Mouse (Mus musculus): Measurements from ENCODE around the gene Arhgap1.
A peak's percentile ranks its signal among the peaks of the same experiment; 100 is the strongest.
"Not testable (repeated sequence)": the region's sequence is repeated elsewhere in the genome, so short reads cannot be mapped to it uniquely, and the experiment has no call there.

Arhgap1 gene

DNA sequence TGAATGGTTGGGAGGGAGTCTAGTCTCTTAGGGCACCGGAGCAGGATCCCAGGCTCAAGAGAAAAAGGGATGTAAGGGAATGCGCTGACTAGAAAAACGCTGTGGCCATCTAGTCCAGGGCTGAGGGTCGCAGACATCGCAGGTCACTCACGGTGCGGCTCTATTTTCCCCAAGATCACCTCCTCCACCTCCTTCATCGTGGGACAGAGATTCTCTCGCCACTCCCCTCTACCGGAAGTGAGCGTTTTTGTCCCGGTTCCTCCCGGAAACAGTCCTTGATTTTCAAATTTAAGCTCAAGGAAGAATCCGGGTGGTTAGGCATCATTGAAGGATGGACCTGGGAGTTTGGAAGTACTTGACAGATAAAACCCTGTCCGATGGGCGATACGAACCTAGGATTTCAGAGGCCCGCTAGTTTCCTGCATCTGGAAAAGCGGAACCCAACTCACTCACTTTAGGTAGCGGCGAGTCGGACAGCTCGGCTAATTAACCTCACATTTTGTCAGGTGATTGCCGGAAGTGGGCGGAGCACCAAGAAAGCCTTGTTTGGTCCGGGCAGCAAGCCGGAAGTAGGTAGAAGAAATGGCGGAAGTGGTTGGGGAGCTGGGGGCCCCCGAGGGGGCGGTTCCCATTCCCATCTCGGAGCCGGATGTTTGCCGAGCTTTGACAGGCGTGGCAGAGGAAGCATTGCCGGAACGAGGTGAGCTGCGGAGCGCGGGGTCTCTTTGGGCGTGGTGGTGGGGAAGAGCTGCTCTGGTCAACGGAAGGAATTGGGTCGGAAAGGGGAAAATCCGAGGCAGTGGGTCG lies at the start of gene Arhgap1, which contains the start of gene Zfp408:
Gene Arhgap1, plus strand, starts transcription at position 308 of the 807 bp plus-strand sequence.
Gene Zfp408, minus strand, starts transcription at position 239 of the 807 bp plus-strand sequence.
- peak; percentile 92 for DNase-seq (ENCODE audit: extremely low read depth, low read depth, low spot score)

- no peak for DNase-seq (ENCODE audit: extremely low read depth, low read depth, low spot score)
These were observed 49.2 kb upstream of the Arhgap1 start for GRCm38 (mm10) chr2:91600475-91600874.

GRCm38 (mm10) chr2:91602389-91602788 lies 47.3 kb upstream of the Arhgap1 start:
- no peak for DNase-seq (ENCODE audit: extremely low read depth, low read depth, low spot score)

DNA sequence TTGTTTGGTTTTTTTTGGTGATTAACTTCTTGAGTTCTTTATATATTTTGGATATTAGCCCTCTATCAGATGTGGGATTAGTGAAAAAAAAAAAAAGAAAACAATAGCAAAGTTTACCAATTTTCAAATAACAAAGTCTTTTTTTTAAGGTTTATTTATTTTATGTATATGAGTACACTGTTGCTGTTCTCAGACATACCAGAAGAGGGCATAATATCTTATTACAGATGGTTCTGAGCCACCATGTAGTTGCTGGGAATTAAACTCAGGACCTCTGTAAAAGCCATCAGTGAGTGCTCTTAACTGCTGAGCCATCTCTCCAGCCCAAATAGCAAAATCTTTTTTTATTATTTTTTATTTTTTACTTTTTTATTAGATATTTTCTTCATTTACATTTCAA lies 40.3 kb upstream of the Arhgap1 start:
- DNase-seq (ENCODE audit: extremely low read depth, low read depth, low spot score) = not testable (repeated sequence)

DNA sequence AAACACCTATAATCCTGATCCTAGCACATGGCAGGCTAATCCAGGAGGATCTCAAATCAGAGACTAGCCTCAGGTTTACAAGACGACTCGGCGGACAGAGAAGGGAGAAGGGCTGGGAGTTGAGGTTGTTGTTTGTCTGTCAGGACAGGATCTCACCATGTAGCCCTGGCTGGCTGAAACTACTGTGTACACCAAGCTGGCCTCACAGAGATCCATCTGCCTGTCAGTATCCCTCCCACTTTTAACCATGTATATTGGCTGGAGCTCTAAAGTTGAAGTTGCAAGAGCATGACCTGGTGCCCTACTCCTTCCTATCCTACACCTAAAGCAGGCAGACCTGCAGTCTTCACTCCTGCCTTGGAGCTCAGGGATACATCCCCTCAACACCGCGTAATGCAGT lies 27.3 kb upstream of the Arhgap1 start:
- DNase-seq (ENCODE audit: extremely low read depth, low read depth, low spot score) = no peak

GRCm38 (mm10) chr2:91623366-91623765 lies 26.3 kb upstream of the Arhgap1 start:
- not testable (repeated sequence) for DNase-seq (ENCODE audit: extremely low read depth, low read depth, low spot score)

DNA sequence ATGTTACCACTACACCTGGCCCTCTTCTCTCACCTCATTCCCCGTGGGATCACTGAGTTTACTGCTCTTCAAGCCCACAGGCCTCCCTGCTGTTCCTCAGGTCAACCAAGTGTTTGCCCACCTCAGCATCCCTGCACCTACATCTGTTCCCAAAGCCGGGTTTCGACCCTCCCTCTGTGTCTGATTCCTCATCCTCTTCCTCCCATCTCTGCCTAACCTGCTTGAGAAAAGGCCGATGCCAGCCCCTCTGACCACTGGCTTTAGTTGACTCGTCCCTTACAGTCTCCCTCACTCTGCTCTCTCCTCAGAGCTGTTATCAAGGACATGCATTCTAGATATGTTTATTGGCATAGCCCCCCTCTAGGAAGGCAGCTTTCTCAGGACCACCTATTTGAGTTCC lies 22.2 kb upstream of the Arhgap1 start:
- DNase-seq (ENCODE audit: extremely low read depth, low read depth, low spot score) = no peak

DNA sequence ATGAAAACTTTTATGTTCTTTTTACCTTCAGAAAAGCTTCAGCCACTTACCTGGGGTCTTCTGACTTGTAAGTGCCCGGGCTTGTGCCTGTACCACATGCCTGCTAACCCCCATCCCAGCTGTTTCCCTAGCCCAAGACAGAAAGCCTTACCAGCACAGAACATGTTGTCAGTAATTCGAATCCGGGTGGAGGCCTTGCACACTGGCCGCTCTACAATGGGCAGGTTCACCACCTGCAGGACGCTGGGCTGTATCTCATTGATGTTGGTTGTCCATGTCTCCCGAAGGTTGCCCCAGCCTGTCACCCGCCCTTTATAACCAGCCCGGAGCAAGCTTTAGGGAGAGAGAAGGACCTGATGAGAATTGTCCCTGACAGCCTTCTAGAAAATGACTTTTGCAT lies 21.5 kb upstream of the Arhgap1 start:
- no peak for DNase-seq (ENCODE audit: extremely low read depth, low read depth, low spot score)

- no peak for DNase-seq (ENCODE audit: extremely low read depth, low read depth, low spot score)
These were observed 20.0 kb upstream of the Arhgap1 start for GRCm38 (mm10) chr2:91629682-91630081.

- DNase-seq (ENCODE audit: extremely low read depth, low read depth, low spot score) = no peak
These were observed 19.3 kb upstream of the Arhgap1 start for GRCm38 (mm10) chr2:91630384-91630783.

GRCm38 (mm10) chr2:91631826-91632225 lies 17.8 kb upstream of the Arhgap1 start:
- no peak for DNase-seq (ENCODE audit: extremely low read depth, low read depth, low spot score)

- no peak for DNase-seq (ENCODE audit: extremely low read depth, low read depth, low spot score)
These were observed 17.3 kb upstream of the Arhgap1 start for GRCm38 (mm10) chr2:91632316-91632715.

DNA sequence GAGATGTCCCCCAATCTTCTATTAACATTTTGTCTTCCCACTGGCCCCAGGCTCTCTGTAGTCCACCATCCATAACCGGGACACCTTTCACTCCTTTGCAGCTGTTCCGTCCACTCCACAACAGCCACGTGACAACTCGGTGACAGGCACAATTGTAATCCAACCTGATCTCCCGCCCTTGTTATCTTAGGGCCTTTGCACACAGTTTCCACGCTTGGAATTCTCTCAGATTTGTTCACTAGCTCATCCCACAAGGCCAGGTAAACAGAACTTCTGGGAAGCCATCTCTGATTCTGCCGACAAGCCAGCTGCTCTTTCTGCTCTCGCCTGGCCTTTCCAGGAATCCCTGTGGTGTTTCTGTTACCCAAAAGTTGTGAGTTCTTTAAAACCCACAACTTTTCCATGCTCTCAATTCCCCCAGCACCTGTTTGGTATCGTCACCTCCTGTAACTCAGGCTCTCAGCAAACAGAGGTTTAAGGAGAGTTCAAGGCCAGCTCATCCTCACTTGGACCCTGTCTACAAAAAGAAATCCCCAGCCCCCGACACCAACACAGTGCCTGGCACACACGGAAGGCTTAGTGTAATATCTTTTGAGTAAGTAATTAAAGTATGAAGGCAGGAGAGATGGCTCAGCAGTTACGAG lies 16.2 kb upstream of the Arhgap1 start:
- DNase-seq (ENCODE audit: extremely low read depth, low read depth, low spot score) = no peak

DNA sequence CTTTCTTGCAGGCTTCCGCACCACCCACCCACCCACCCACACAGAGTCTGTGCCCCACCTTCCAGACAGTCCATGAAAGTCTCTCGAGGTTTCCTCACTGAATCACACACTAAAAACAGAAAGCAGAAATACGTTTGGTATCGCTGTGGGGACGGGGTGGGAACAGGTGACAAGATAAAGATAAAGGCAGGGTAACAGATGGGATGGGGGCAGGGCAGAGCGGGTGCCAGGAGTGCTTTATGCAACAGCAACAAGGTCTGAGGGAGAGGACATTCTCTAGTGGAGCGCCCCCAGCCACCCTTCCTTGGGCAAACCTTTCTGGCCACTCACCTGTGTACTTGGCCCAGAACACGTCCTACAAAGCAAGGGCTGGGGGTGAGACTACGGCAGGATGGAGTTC lies 14.8 kb upstream of the Arhgap1 start:
- DNase-seq (ENCODE audit: extremely low read depth, low read depth, low spot score) = no peak

DNA sequence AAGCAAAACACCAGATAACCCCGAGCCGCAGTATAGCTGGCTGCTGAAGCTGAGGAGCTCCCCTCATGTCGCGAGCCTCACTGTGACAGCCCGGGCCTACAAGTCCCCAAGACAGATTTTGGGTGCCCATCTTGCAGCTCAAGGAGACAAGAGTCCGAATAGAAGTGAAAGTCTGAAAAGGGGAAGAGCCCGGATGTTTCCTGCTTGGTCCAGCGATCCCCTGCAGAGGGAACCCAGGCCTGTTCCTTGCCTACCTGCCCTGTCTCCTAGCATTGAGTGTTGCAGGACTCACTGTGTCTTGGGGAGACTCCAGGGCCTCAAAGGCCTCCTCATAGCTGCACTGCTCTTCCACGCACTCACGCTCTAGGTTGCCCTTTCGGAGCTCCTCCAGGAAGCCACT lies 14.2 kb upstream of the Arhgap1 start:
- no peak for DNase-seq (ENCODE audit: extremely low read depth, low read depth, low spot score)

DNA sequence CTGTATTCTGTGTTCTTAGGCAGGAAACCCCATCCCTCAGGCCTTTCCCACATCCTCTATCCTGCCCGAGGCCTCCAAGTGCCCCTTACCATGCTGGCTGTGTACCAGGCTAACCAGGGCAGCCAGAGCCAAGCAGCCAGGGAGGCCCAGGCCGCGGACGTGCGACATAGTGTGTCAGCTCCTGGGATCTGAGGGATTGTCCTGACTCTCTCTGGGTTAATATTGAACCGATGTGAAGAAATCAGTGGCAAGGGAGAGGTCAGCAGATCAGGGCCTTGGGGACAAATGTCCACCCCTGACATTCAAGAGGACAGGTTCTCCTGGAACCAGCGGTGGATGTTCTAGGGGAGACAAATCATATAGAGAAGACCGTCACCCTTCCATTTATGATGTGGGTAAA lies 13.4 kb upstream of the Arhgap1 start, which contains the start of gene F2:
Gene F2, minus strand, starts transcription at position 186 of the 400 bp plus-strand sequence.
- no peak for DNase-seq (ENCODE audit: extremely low read depth, low read depth, low spot score)

GRCm38 (mm10) chr2:91636727-91637338 lies 12.8 kb upstream of the Arhgap1 start:
- DNase-seq (ENCODE audit: extremely low read depth, low read depth, low spot score) = no peak

GRCm38 (mm10) chr2:91638931-91639330 lies 10.7 kb upstream of the Arhgap1 start:
- DNase-seq (ENCODE audit: extremely low read depth, low read depth, low spot score) = no peak

GRCm38 (mm10) chr2:91642825-91643415 lies 6.7 kb upstream of the Arhgap1 start:
- DNase-seq (ENCODE audit: extremely low read depth, low read depth, low spot score) = no peak

- DNase-seq (ENCODE audit: extremely low read depth, low read depth, low spot score) = no peak
These were observed 5.6 kb upstream of the Arhgap1 start for GRCm38 (mm10) chr2:91644021-91644420.

GRCm38 (mm10) chr2:91645354-91645753 lies 4.3 kb upstream of the Arhgap1 start:
- no peak for DNase-seq (ENCODE audit: extremely low read depth, low read depth, low spot score)
